Mouse (Mus musculus): ENCODE measurements around the gene Tnxb. TPM values are rescaled to one million over a fixed set of nuclear protein-coding genes. Genes with fewer than 3 reads are reported as not detected.

The Tnxb gene
- polyA plus RNA-seq, 1 experiment from 2014 or later: 0.38 TPM

GRCm38 (mm10) chr17:34653746-34654285 lies 16.5 kb upstream of the Tnxb start:
- Histone ChIP-seq H3K9ac (no peak overlapping the region), H3K27me3 (ENCODE audit: insufficient read depth, low read length) (no peaks in the 10 kb centered on the region), H3K4me3 (ENCODE audit: low read depth, low read length) (no peak overlapping the region), H3K4me1 (ENCODE audit: insufficient read depth) (peaks cover 9% of the 10 kb centered on the region; the same call in 1 of the 2 replicates), H3K4me2 (no peak overlapping the region), H3K36me3 (ENCODE audit: insufficient read depth) (peaks cover 47% of the 10 kb centered on the region), H3K27ac (ENCODE audit: low read depth) (no peak overlapping the region), H3K9me3 (ENCODE audit: low read depth, low read length) (no peaks in the 10 kb centered on the region)
- DNase-seq: peak; percentile 77
- 68% methylated on average over 9 of the region's 9 CpGs for WGBS
- ATAC-seq (ENCODE audit: insufficient read depth): no peak
- TF ChIP-seq CTCF (IDR thresholded peaks at IDR 0.05; ENCODE audit: low read depth): peak; percentile 85

GRCm38 (mm10) chr17:34654392-34654791 lies 15.9 kb upstream of the Tnxb start:
- Histone ChIP-seq H3K4me1 (ENCODE audit: insufficient read depth) (peaks cover 9% of the 10 kb centered on the region; the same call in 1 of the 2 replicates), H3K4me3 (ENCODE audit: low read depth, low read length) (no peak overlapping the region), H3K36me3 (ENCODE audit: insufficient read depth) (peaks cover 41% of the 10 kb centered on the region), H3K4me2 (no peak overlapping the region), H3K27me3 (ENCODE audit: insufficient read depth, low read length) (peaks cover 4% of the 10 kb centered on the region; the same call in 1 of the 2 replicates), H3K27ac (ENCODE audit: low read depth) (no peak overlapping the region), H3K9ac (no peak overlapping the region), H3K9me3 (ENCODE audit: low read depth, low read length) (no peaks in the 10 kb centered on the region)
- DNase-seq (no peak), ATAC-seq (ENCODE audit: insufficient read depth) (no peak)
- 87% methylated on average over 13 of the region's 13 CpGs for WGBS
- TF ChIP-seq CTCF (IDR thresholded peaks at IDR 0.05; ENCODE audit: low read depth): no peak

- TF ChIP-seq CTCF (IDR thresholded peaks at IDR 0.05; ENCODE audit: low read depth): no peak
- 31% methylated on average over 7 of the region's 7 CpGs for WGBS
- DNase-seq (no peak), ATAC-seq (ENCODE audit: insufficient read depth) (peak; percentile 23)
- H3K9me3 ChIP-seq (ENCODE audit: low read depth, low read length): no peaks in the 10 kb centered on the region
- peaks cover 8% of the 10 kb centered on the region for H3K27me3 ChIP-seq (ENCODE audit: insufficient read depth, low read length)
- H3K4me1 ChIP-seq (ENCODE audit: insufficient read depth): peaks cover 9% of the 10 kb centered on the region; the same call in 1 of the 2 replicates
- no peak overlapping the region for H3K9ac ChIP-seq
- H3K36me3 ChIP-seq (ENCODE audit: insufficient read depth): peaks cover 36% of the 10 kb centered on the region
- no peak overlapping the region for H3K4me3 ChIP-seq (ENCODE audit: low read depth, low read length)
- H3K27ac ChIP-seq (ENCODE audit: low read depth): peak overlapping the region; percentile 58; the same call in 1 of the 2 replicates
- no peak overlapping the region for H3K4me2 ChIP-seq
Measured at GRCm38 (mm10) chr17:34655160-34655559, 15.2 kb upstream of the Tnxb start.

GRCm38 (mm10) chr17:34655581-34655991 lies 14.7 kb upstream of the Tnxb start:
- no peak overlapping the region for H3K4me3 ChIP-seq (ENCODE audit: low read depth, low read length)
- no peak overlapping the region for H3K4me2 ChIP-seq
- DNase-seq (peak; percentile 87), ATAC-seq (ENCODE audit: insufficient read depth) (peak; percentile 88)
- H3K27me3 ChIP-seq (ENCODE audit: insufficient read depth, low read length): peaks cover 13% of the 10 kb centered on the region
- 4% methylated on average over 4 of the region's 4 CpGs for WGBS
- H3K4me1 ChIP-seq (ENCODE audit: insufficient read depth): peaks cover 9% of the 10 kb centered on the region; the same call in 1 of the 2 replicates
- peak overlapping the region; percentile 58; the same call in 1 of the 2 replicates for H3K27ac ChIP-seq (ENCODE audit: low read depth)
- H3K36me3 ChIP-seq (ENCODE audit: insufficient read depth): peaks cover 32% of the 10 kb centered on the region
- TF ChIP-seq CTCF (IDR thresholded peaks at IDR 0.05; ENCODE audit: low read depth): peak; percentile 34
- no peak overlapping the region for H3K9ac ChIP-seq
- no peaks in the 10 kb centered on the region for H3K9me3 ChIP-seq (ENCODE audit: low read depth, low read length)

- H3K9ac ChIP-seq: no peak overlapping the region
- peaks cover 16% of the 10 kb centered on the region for H3K27me3 ChIP-seq (ENCODE audit: insufficient read depth, low read length)
- H3K4me2 ChIP-seq: no peak overlapping the region
- WGBS: 48% methylated on average over 8 of the region's 8 CpGs
- H3K4me3 ChIP-seq (ENCODE audit: low read depth, low read length): no peak overlapping the region
- no peaks in the 10 kb centered on the region for H3K9me3 ChIP-seq (ENCODE audit: low read depth, low read length)
- DNase-seq (no peak), ATAC-seq (ENCODE audit: insufficient read depth) (no peak)
- no peak for TF ChIP-seq CTCF (IDR thresholded peaks at IDR 0.05; ENCODE audit: low read depth)
- peaks cover 21% of the 10 kb centered on the region for H3K36me3 ChIP-seq (ENCODE audit: insufficient read depth)
- no peak overlapping the region for H3K27ac ChIP-seq (ENCODE audit: low read depth)
- H3K4me1 ChIP-seq (ENCODE audit: insufficient read depth): peaks cover 9% of the 10 kb centered on the region
Measured at GRCm38 (mm10) chr17:34656666-34657065, 13.7 kb upstream of the Tnxb start.

GRCm38 (mm10) chr17:34657271-34657670 lies 13.1 kb upstream of the Tnxb start:
- Histone ChIP-seq H3K27ac (ENCODE audit: low read depth) (no peak overlapping the region), H3K9ac (no peak overlapping the region), H3K36me3 (ENCODE audit: insufficient read depth) (peaks cover 15% of the 10 kb centered on the region), H3K4me1 (ENCODE audit: insufficient read depth) (peaks cover 9% of the 10 kb centered on the region), H3K4me3 (ENCODE audit: low read depth, low read length) (no peak overlapping the region), H3K27me3 (ENCODE audit: insufficient read depth, low read length) (peaks cover 16% of the 10 kb centered on the region), H3K4me2 (no peak overlapping the region), H3K9me3 (ENCODE audit: low read depth, low read length) (no peaks in the 10 kb centered on the region)
- no peak for ATAC-seq (ENCODE audit: insufficient read depth)
- TF ChIP-seq CTCF (IDR thresholded peaks at IDR 0.05; ENCODE audit: low read depth): no peak
- DNase-seq: no peak
- 25% methylated on average over 2 of the region's 2 CpGs for WGBS

GRCm38 (mm10) chr17:34658145-34658544 lies 12.2 kb upstream of the Tnxb start:
- H3K9me3 ChIP-seq (ENCODE audit: low read depth, low read length): no peaks in the 10 kb centered on the region
- no peak overlapping the region for H3K9ac ChIP-seq
- peaks cover 7% of the 10 kb centered on the region for H3K36me3 ChIP-seq (ENCODE audit: insufficient read depth)
- H3K27ac ChIP-seq (ENCODE audit: low read depth): no peak overlapping the region
- H3K27me3 ChIP-seq (ENCODE audit: insufficient read depth, low read length): peaks cover 16% of the 10 kb centered on the region
- no peak overlapping the region for H3K4me2 ChIP-seq
- no peak for DNase-seq
- no peak overlapping the region for H3K4me3 ChIP-seq (ENCODE audit: low read depth, low read length)
- no peak for ATAC-seq (ENCODE audit: insufficient read depth)
- WGBS: 58% methylated on average over 2 of the region's 2 CpGs
- H3K4me1 ChIP-seq (ENCODE audit: insufficient read depth): peaks cover 9% of the 10 kb centered on the region
- TF ChIP-seq CTCF (IDR thresholded peaks at IDR 0.05; ENCODE audit: low read depth): no peak
